Mouse (Mus musculus) midbrain, embryonic 12.5 days (tissue): ENCODE data around the gene 4930432K21Rik. TPM values are rescaled to one million over a fixed set of nuclear protein-coding genes. Genes with fewer than 3 reads are reported as not detected.

Experiments
- ATAC-seq: fragments of 200-750 bp; cut with Nextera tagmentation; 2 replicates; pipeline ENCODE4 v1.8.0; 2017; ENCODE audit warnings: low read depth, moderate TSS enrichment, moderate library complexity; ENCODE audit not compliant: low FRiP score
- H3K27ac ChIP-seq: fragments of 300-500 bp; sonication (generic); replicated peaks from 2 replicates; pipeline ENCODE4 v1.5.1; 2016; ENCODE audit warnings: mild to moderate bottlenecking
- H3K27me3 ChIP-seq: fragments of 300-500 bp; sonication (generic); 2 replicates; pipeline ENCODE4 v1.6.1; 2016; ENCODE audit warnings: mild to moderate bottlenecking
- H3K36me3 ChIP-seq: fragments of 300-500 bp; sonication (generic); 2 replicates; pipeline ENCODE4 v1.6.1; 2016
- H3K4me1 ChIP-seq: fragments of 300-500 bp; sonication (generic); 2 replicates; pipeline ENCODE4 v1.6.1; 2016
- H3K4me2 ChIP-seq: fragments of 300-500 bp; sonication (generic); replicated peaks from 2 replicates; pipeline ENCODE4 v1.6.1; 2016; ENCODE audit warnings: mild to moderate bottlenecking, moderate library complexity
- H3K4me3 ChIP-seq: fragments of 300-500 bp; sonication (generic); 2 replicates; pipeline ENCODE4 v1.5.1; 2016; ENCODE audit warnings: mild to moderate bottlenecking
- H3K9ac ChIP-seq: fragments of 300-500 bp; sonication (generic); replicated peaks from 2 replicates; pipeline ENCODE4 v1.6.1; 2016; ENCODE audit warnings: mild to moderate bottlenecking, moderate library complexity
- H3K9me3 ChIP-seq: fragments of 300-500 bp; sonication (generic); 2 replicates; pipeline ENCODE4 v1.6.1; 2016; ENCODE audit warnings: mild to moderate bottlenecking
- WGBS: fragments of 180-500 bp; shearing (Covaris S2); methylation state at CpG from one replicate; pipeline ENCODE4 v1.1.7; 2016; 5-methylcytosine and 5-hydroxymethylcytosine counted together
- polyA plus RNA-seq: library from polyadenylated mRNA; unstranded; fragments of >200 nt; fragmentation: Nextera tagmentation; extraction: Ambion mirVana; gene quantifications from 2 replicates; pipeline ENCODE4 v1.2.1, GENCODE M21; 2016

The 4930432K21Rik gene
- polyA plus RNA-seq, 1 experiment from 2014 or later, result 2.4 TPM

DNA sequence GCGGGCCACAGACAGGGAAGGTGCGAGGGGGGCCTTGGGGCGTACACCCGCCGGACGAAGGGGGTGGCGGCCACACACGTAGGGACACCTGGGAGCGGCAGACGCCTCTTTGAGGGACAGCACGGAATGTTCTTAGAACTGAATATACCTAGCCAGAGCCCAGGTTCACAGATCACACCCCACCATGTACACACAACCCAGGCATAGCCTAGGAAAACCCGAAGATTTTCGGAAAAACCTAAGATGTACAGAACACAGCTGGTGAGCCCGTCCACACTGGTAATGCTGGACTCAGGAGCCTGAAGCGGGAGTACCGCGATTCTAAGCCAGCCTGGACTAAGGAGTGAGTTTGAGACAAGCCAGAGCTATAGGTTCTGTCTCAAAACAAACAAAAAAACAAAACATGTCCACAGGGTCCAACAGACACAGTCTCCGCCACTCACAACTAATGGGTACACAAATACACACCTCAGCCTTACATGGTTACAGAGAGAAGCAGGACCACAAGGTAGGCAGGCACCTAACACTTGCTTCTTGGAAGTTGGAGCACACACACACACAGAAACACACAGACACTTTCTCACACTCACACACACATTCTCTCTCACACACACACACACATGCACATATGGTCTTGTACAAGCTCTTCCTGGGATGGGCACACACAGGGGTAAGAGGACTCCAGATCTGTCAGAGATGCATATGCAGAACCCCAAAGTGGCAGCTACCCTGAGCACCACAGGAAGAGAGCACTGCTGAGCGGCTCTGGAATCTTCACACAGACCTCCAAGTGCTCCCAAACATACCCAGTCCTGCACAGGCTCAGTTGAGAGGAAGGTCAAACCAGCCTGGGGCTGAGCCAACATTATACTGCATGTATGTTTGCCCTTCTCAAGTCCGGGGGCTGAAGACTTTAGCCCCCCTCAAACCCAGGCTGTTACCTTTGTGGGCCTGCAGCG, 36.5 kb downstream of the 4930432K21Rik start:
- 19% methylated on average over 21 of the region's 21 CpGs for WGBS
- H3K27me3 ChIP-seq, result peaks cover 24% of the 10 kb centered on the region
- peak; percentile 7 for ATAC-seq
- peak overlapping the region; percentile 100 for H3K9ac ChIP-seq
- H3K9me3 ChIP-seq, result no peaks in the 10 kb centered on the region
- peaks cover 51% of the 10 kb centered on the region for H3K4me1 ChIP-seq
- H3K4me2 ChIP-seq, result peak overlapping the region; percentile 75
- H3K27ac ChIP-seq, result peak overlapping the region; percentile 94
- peak overlapping the region; percentile 91 for H3K4me3 ChIP-seq
- no peaks in the 10 kb centered on the region for H3K36me3 ChIP-seq

DNA sequence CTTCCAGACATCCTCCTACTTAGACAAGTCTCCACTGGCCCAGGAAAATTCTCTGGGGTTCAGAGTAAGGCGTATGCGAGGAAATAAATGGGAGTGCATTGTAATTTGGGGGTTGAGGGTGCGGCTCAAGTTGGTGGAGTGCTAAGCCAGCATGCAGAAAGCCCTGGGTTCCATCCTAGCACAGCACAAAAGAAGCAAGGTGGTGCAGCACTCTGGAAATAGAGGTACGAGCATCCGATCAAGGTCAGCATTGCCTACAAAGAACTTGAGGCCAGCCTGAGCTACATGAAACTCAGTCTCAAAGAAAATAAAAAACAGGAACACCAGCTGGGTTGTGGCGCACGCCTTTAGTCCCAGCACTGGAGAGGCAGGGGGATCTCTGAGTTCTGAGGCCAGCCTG, 37.3 kb downstream of the 4930432K21Rik start, which contains the start of gene Nanos3:
Gene Nanos3, minus strand, starts transcription at position 101 of the 400 bp plus-strand sequence.
- WGBS, result 95% methylated on average over 7 of the region's 7 CpGs
- Histone ChIP-seq H3K27ac (peak within 1 kb of the TSS; percentile 94), H3K9me3 (no peaks in the 10 kb centered on the region), H3K4me3 (peak within 1 kb of the TSS; percentile 91), H3K9ac (peak within 1 kb of the TSS; percentile 100), H3K36me3 (no peaks in the 10 kb centered on the region), H3K27me3 (peaks cover 24% of the 10 kb centered on the region), H3K4me2 (peak within 1 kb of the TSS; percentile 75), H3K4me1 (peaks cover 43% of the 10 kb centered on the region)
- no peak for ATAC-seq

DNA sequence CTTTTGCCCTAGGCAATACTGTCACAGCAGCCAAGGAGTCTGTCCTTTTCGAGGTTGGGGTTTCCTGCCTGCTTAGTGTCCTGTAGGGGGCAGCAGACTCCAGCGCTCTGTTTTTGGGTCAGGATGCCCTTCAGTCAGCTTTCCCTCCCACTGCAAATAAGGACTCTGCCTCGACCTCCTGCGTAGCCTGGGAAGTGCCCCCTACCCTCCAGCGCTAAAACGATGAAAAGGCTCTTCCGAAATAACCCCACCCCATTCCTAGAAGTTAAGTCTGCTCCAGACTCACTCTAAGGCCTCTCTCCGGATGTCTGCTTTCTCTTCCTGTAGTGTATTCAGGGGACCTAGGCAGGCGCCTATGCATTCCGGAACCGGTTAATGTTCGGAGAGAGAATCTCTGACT, 38.7 kb downstream of the 4930432K21Rik start:
- Histone ChIP-seq H3K27me3 (peaks cover 24% of the 10 kb centered on the region), H3K9me3 (no peaks in the 10 kb centered on the region), H3K27ac (no peak overlapping the region), H3K9ac (peak overlapping the region; percentile 37; the same call in 1 of the 2 replicates), H3K36me3 (no peaks in the 10 kb centered on the region), H3K4me2 (peak overlapping the region; percentile 58), H3K4me1 (peaks cover 29% of the 10 kb centered on the region), H3K4me3 (peak overlapping the region; percentile 30)
- 1% methylated on average over 12 of the region's 12 CpGs for WGBS
- ATAC-seq, result 0 out of 2 replicates have a peak, but pooled peaks have one; percentile 11

DNA sequence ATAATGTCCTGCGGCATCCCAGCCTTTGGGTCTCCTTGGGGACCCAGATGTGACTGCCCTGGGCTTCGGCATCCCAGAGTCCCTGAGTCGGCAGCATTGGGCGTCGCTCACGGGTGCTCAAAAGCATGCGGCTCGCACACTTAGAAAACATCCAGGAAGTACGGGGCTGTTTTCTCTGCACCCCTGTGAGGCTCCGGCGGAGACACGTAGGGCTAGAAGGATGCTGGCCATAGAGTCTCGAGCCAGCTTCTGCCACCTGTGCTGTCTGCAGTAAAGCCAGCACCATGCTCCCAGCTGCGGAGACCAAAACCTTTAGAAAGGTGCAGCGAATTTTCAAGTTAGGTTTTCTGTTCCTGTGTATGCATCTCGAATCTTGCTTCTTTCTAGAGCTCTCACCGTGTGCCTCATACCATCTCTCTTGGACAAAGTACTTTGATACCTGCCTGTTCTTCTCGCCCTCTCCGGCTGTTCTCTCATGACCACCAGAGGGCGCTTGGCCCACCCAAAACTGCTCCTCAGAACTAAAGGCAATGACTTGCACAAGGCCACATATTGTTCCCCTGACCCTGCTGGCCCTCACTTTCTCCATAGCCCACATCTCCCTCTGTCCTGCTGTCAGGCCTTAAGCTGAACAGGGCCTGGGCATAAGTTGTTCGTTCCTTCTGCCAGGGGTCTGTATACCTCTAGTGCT, 39.4 kb downstream of the 4930432K21Rik start:
- Histone ChIP-seq H3K27ac (no peak overlapping the region), H3K9me3 (no peaks in the 10 kb centered on the region), H3K4me2 (peak overlapping the region; percentile 58), H3K27me3 (peaks cover 24% of the 10 kb centered on the region), H3K36me3 (no peaks in the 10 kb centered on the region), H3K9ac (peak overlapping the region; percentile 37; the same call in 1 of the 2 replicates), H3K4me1 (peaks cover 29% of the 10 kb centered on the region), H3K4me3 (peak overlapping the region; percentile 30)
- 6% methylated on average over 21 of the region's 21 CpGs for WGBS
- ATAC-seq, result no peak

- 83% methylated on average over 10 of the region's 10 CpGs for WGBS
- H3K4me3 ChIP-seq, result no peak overlapping the region
- H3K9me3 ChIP-seq, result no peaks in the 10 kb centered on the region
- H3K27ac ChIP-seq, result no peak overlapping the region
- no peaks in the 10 kb centered on the region for H3K36me3 ChIP-seq
- no peak overlapping the region for H3K4me2 ChIP-seq
- no peak for ATAC-seq
- peaks cover 36% of the 10 kb centered on the region for H3K27me3 ChIP-seq
- H3K4me1 ChIP-seq, result peaks cover 27% of the 10 kb centered on the region
- no peak overlapping the region for H3K9ac ChIP-seq
Measured at GRCm38 (mm10) chr8:84188671-84189070, 40.8 kb downstream of the 4930432K21Rik start.

- no peak for ATAC-seq
- peaks cover 33% of the 10 kb centered on the region for H3K27me3 ChIP-seq
- WGBS, result 65% methylated on average over 4 of the region's 4 CpGs
- H3K4me2 ChIP-seq, result no peak overlapping the region
- H3K4me3 ChIP-seq, result no peak overlapping the region
- no peak overlapping the region for H3K27ac ChIP-seq
- peaks cover 20% of the 10 kb centered on the region for H3K4me1 ChIP-seq
- no peak overlapping the region for H3K9ac ChIP-seq
- no peaks in the 10 kb centered on the region for H3K36me3 ChIP-seq
- H3K9me3 ChIP-seq, result no peaks in the 10 kb centered on the region
Measured at GRCm38 (mm10) chr8:84189603-84190002, 41.8 kb downstream of the 4930432K21Rik start.

DNA sequence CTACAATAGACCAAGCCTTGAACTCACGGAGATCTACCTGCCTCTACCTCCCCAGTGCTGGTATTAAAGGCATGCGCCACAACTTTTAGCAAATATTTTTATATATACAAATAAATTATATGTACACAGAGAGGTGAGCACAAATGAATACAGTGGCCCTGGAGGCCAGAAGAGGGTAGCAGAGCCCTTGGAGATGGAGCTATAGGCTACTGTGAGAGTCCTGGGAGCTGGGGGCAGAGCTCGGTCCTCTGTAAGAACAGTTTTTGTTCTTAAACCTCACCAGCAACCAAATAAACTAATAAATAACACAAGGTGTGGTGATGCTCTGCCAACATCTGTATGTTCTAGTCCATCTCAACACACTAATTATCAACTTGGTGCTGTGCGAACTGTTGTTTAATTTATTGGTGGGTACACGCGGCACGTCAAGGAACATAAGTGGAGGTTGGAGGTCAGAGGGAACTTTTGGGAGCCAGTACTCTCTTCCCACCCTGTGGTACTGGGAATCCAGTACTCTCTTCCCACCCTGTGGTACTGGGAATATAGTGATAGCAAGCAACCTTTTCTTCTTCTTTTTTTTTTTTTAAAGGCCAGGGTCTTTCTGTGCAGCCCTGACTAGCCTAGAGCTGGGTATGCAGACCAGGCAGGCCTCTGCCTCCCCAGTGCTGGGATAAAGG, 42.5 kb downstream of the 4930432K21Rik start:
- H3K27ac ChIP-seq, result no peak overlapping the region
- H3K9me3 ChIP-seq, result no peaks in the 10 kb centered on the region
- no peak overlapping the region for H3K9ac ChIP-seq
- H3K4me1 ChIP-seq, result peaks cover 19% of the 10 kb centered on the region
- H3K27me3 ChIP-seq, result peaks cover 30% of the 10 kb centered on the region
- H3K36me3 ChIP-seq, result no peaks in the 10 kb centered on the region
- H3K4me2 ChIP-seq, result no peak overlapping the region
- no peak for ATAC-seq
- 91% methylated on average over 7 of the region's 7 CpGs for WGBS
- no peak overlapping the region for H3K4me3 ChIP-seq

DNA sequence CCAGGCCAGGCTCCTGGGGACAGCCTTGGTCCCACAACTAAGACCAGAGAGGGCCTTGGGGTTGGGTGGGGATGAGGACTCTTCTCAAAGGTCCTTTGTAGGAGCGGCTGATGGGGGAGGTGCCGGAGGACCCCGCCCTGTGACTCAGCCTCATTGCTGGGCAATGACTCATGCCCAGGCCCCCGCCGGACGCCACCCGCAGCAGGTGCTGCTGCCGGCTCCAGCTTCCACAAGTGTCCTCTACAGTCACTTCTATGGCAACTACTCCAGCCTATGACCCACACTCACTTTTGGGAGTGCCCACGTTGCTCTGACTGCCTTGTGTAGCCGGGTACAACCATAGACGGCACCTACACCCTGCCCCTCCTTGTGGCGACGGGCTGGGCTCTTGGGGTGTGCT, 44.2 kb downstream of the 4930432K21Rik start:
- Histone ChIP-seq H3K4me1 (peaks cover 15% of the 10 kb centered on the region), H3K4me2 (peak overlapping the region; percentile 37), H3K36me3 (no peaks in the 10 kb centered on the region), H3K27ac (peak overlapping the region; percentile 0), H3K27me3 (peaks cover 28% of the 10 kb centered on the region), H3K9ac (no peak overlapping the region), H3K4me3 (no peak overlapping the region), H3K9me3 (no peaks in the 10 kb centered on the region)
- whole genome bisulfite sequencing, result 47% methylated on average over 13 of the region's 13 CpGs
- peak; percentile 45 for ATAC-seq

DNA sequence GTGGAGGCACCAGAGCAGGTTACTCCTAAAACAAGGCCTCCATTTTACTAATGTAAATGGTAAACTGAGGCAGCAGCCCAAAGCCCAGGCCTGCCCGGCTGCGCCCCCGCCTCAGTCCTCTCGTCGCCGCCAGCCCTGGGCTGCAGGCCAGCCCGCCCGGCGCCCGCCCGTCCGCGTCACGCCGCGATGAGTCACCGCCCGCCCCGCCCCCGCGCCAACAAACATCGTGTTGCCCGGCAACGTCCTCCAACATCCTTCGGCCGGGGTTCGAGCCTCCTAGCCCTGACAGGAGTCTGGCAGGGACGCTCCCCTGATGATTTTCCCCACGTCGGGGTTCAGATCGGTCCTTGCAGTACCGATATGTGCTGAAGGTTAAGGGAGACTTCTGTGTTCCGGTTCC, 44.7 kb downstream of the 4930432K21Rik start:
- H3K4me1 ChIP-seq, result peaks cover 18% of the 10 kb centered on the region
- H3K36me3 ChIP-seq, result no peaks in the 10 kb centered on the region
- peak overlapping the region; percentile 8; the same call in 1 of the 2 replicates for H3K4me3 ChIP-seq
- 5% methylated on average over 33 of the region's 33 CpGs for WGBS
- peak; percentile 59 for ATAC-seq
- H3K9ac ChIP-seq, result no peak overlapping the region
- H3K4me2 ChIP-seq, result peak overlapping the region; percentile 37
- no peaks in the 10 kb centered on the region for H3K9me3 ChIP-seq
- H3K27me3 ChIP-seq, result peaks cover 22% of the 10 kb centered on the region
- peak overlapping the region; percentile 0; the same call in 1 of the 2 replicates for H3K27ac ChIP-seq

- no peak overlapping the region for H3K4me3 ChIP-seq
- ATAC-seq, result no peak
- no peak overlapping the region for H3K27ac ChIP-seq
- H3K9ac ChIP-seq, result no peak overlapping the region
- H3K4me2 ChIP-seq, result no peak overlapping the region
- no peaks in the 10 kb centered on the region for H3K9me3 ChIP-seq
- H3K36me3 ChIP-seq, result no peaks in the 10 kb centered on the region
- H3K4me1 ChIP-seq, result peaks cover 24% of the 10 kb centered on the region
- H3K27me3 ChIP-seq, result peaks cover 16% of the 10 kb centered on the region; the same call in 1 of the 2 replicates
- WGBS, result 81% methylated on average over 4 of the region's 4 CpGs
Measured at GRCm38 (mm10) chr8:84193161-84193560, 45.3 kb downstream of the 4930432K21Rik start.

- no peaks in the 10 kb centered on the region for H3K36me3 ChIP-seq
- H3K27ac ChIP-seq, result no peak overlapping the region
- no peaks in the 10 kb centered on the region for H3K9me3 ChIP-seq
- no peak overlapping the region for H3K4me3 ChIP-seq
- ATAC-seq, result no peak
- peaks cover 28% of the 10 kb centered on the region for H3K4me1 ChIP-seq
- H3K9ac ChIP-seq, result no peak overlapping the region
- H3K27me3 ChIP-seq, result peaks cover 16% of the 10 kb centered on the region; the same call in 1 of the 2 replicates
- 79% methylated on average over 5 of the region's 5 CpGs for WGBS
- no peak overlapping the region for H3K4me2 ChIP-seq
Measured at GRCm38 (mm10) chr8:84193566-84193965, 45.7 kb downstream of the 4930432K21Rik start.
